Mouse (Mus musculus): ENCODE data around the gene Rpsa. TPM values are rescaled to one million over a fixed set of nuclear protein-coding genes. Genes with fewer than 3 reads are reported as not detected.
"Not testable (repeated sequence)": the region's sequence is repeated elsewhere in the genome, so short reads cannot be mapped to it uniquely, and the experiment has no call there.

The Rpsa gene
- total and polyA plus RNA-seq, 3 experiments = 3,563 to 4,053 (median 3,991) TPM

DNA sequence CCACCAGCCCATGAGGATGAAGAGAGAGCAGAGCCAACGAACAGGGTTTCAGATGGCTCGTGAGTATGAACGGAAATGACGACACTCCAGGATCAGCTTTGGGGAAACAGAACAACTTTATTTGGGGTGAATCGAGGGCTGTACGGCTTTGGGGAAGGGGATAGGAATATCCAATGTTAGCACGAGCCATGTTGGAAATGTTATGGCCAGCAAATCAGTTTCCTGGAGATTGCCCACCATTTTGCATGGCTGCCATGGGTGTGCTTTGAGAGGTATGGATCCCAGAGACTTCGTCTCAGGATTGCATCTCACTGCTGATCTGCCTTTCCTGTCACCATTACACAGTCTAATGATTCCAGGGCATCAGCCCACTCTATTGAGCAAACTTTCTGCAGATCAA, 28.2 kb upstream of the Rpsa start:
- no peak overlapping the region for H3K4me3 ChIP-seq (replicated peaks in 1 of 3; ENCODE audit: low read depth in 2 of 3, low read length in 2 of 3, poor library complexity in 1 of 3)
- H3K9me3 ChIP-seq (replicated peaks; ENCODE audit: low read length) = no peaks in the 10 kb centered on the region
- H3K36me3 ChIP-seq (replicated peaks in 1 of 2; ENCODE audit: control insufficient read depth in 1 of 2, insufficient read depth in 1 of 2, low read length in 1 of 2) = no peaks in the 10 kb centered on the region
- H3K79me2 ChIP-seq (replicated peaks; ENCODE audit: control insufficient read depth, extremely low read depth, insufficient read depth, poor library complexity, severe bottlenecking) = no peaks in the 10 kb centered on the region
- no peak overlapping the region for H3K27ac ChIP-seq (ENCODE audit: insufficient read depth, low read depth)
- in situ Hi-C loops (cut with MboI; ENCODE audit: low pct_ligation_motif_present, low pct_unique_long_range_greater_than_20kb, low sequenced_read_pairs) = no loop called here
- no peak overlapping the region for H3K9ac ChIP-seq (ENCODE audit: insufficient read depth, low read depth)
- no peaks in the 10 kb centered on the region for H3K27me3 ChIP-seq (replicated peaks)
- peaks cover 0 to 4% of the 10 kb centered on the region in 2 experiments; a peak in 1 of 4 replicates for H3K4me1 ChIP-seq (ENCODE audit: control insufficient read depth in 1 of 2, insufficient read depth in 2 of 2)
- no peak overlapping the region for H3K4me2 ChIP-seq (ENCODE audit: insufficient read depth, low read depth, poor library complexity, severe bottlenecking)
- no peak for DNase-seq (ENCODE audit: extremely low read depth)
- dilution Hi-C loops (cut with MboI; ENCODE audit: extremely low pct_ligation_motif_present, extremely low pct_unique_long_range_greater_than_20kb, low sequenced_read_pairs) = no loop called here
- TF ChIP-seq SIN3A (IDR thresholded peaks at IDR 0.05; ENCODE audit: low read length) (no peak), ZC3H11A (IDR thresholded peaks at IDR 0.05; ENCODE audit: low read depth, low read length) (no peak)

DNA sequence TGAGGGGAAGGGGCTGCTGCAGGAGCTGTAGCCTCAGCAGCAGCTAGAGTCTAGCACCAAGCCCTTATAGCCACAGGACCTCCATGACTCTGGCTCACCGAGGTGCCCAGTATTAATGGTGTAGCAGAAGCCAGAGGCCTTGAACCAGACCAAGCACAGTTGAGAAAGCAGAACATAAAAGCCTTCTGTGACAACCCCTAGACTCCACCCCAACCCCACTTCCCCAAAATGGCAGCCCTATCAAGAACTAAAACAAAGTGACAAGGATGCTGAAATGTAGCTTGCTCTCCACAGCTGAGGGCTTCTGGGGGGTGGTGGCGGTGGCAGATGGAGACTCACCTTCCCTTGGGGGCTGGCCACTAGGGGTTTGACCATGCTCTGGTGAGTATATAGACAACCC, 26.3 kb upstream of the Rpsa start:
- in situ Hi-C loops (cut with MboI; ENCODE audit: low pct_ligation_motif_present, low pct_unique_long_range_greater_than_20kb, low sequenced_read_pairs) = no loop called here
- no peak overlapping the region for H3K27ac ChIP-seq (ENCODE audit: insufficient read depth, low read depth)
- H3K9ac ChIP-seq (ENCODE audit: insufficient read depth, low read depth) = no peak overlapping the region
- DNase-seq (ENCODE audit: extremely low read depth) = no peak
- TF ChIP-seq MAZ (IDR thresholded peaks at IDR 0.05; ENCODE audit: low read depth, low read length) (no peak), ELF1 (IDR thresholded peaks at IDR 0.05; ENCODE audit: low read depth, low read length) (no peak), ZC3H11A (IDR thresholded peaks at IDR 0.05; ENCODE audit: low read depth, low read length) (no peak), ZKSCAN1 (IDR thresholded peaks at IDR 0.05; ENCODE audit: borderline replicate concordance, low read depth, low read length) (no peak)
- H3K27me3 ChIP-seq (replicated peaks) = no peaks in the 10 kb centered on the region
- H3K79me2 ChIP-seq (replicated peaks; ENCODE audit: control insufficient read depth, extremely low read depth, insufficient read depth, poor library complexity, severe bottlenecking) = no peaks in the 10 kb centered on the region
- no peaks in the 10 kb centered on the region for H3K9me3 ChIP-seq (replicated peaks; ENCODE audit: low read length)
- H3K4me1 ChIP-seq (ENCODE audit: control insufficient read depth in 1 of 2, insufficient read depth in 2 of 2) = peaks cover 0 to 4% of the 10 kb centered on the region in 2 experiments; a peak in 1 of 4 replicates
- H3K4me3 ChIP-seq (replicated peaks in 1 of 3; ENCODE audit: low read depth in 2 of 3, low read length in 2 of 3, poor library complexity in 1 of 3) = no peak overlapping the region
- dilution Hi-C loops (cut with MboI; ENCODE audit: extremely low pct_ligation_motif_present, extremely low pct_unique_long_range_greater_than_20kb, low sequenced_read_pairs) = no loop called here
- H3K36me3 ChIP-seq (replicated peaks in 1 of 2; ENCODE audit: control insufficient read depth in 1 of 2, insufficient read depth in 1 of 2, low read length in 1 of 2) = no peaks in the 10 kb centered on the region
- no peak overlapping the region for H3K4me2 ChIP-seq (ENCODE audit: insufficient read depth, low read depth, poor library complexity, severe bottlenecking)

DNA sequence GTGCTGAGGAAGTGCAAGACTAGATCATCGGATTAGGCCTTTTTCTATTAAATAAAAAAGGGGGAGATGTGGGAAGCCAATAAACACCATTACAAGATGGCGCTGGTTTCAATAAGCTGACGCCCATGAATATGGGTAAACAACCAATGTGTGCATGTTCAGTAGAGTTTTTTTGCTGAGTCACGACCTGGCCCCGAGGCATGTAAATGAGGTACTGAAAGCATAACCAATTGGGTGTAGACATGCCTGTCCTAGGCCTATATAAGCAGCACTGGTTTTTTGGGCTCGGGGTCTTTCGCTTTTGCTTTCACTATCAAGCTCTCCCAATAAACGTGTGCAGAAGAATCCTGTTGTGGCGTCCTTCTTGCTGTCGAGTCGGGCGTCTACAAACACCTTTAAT, 18.5 kb upstream of the Rpsa start:
- H3K9ac ChIP-seq (ENCODE audit: insufficient read depth, low read depth); H3K36me3 ChIP-seq (replicated peaks in 1 of 2; ENCODE audit: control insufficient read depth in 1 of 2, insufficient read depth in 1 of 2, low read length in 1 of 2); H3K4me3 ChIP-seq (replicated peaks in 1 of 3; ENCODE audit: low read depth in 2 of 3, low read length in 2 of 3, poor library complexity in 1 of 3); H3K4me1 ChIP-seq (ENCODE audit: control insufficient read depth in 1 of 2, insufficient read depth in 2 of 2); H3K9me3 ChIP-seq (replicated peaks; ENCODE audit: low read length); H3K27me3 ChIP-seq (replicated peaks); H3K27ac ChIP-seq (ENCODE audit: insufficient read depth, low read depth); H3K4me2 ChIP-seq (ENCODE audit: insufficient read depth, low read depth, poor library complexity, severe bottlenecking); DNase-seq (ENCODE audit: extremely low read depth); dilution Hi-C loops (cut with MboI; ENCODE audit: extremely low pct_ligation_motif_present, extremely low pct_unique_long_range_greater_than_20kb, low sequenced_read_pairs); in situ Hi-C loops (cut with MboI; ENCODE audit: low pct_ligation_motif_present, low pct_unique_long_range_greater_than_20kb, low sequenced_read_pairs): not testable (repeated sequence)
- peaks cover 13% of the 10 kb centered on the region; the same call in 1 of the 2 replicates for H3K79me2 ChIP-seq (replicated peaks; ENCODE audit: control insufficient read depth, extremely low read depth, insufficient read depth, poor library complexity, severe bottlenecking)
